Mouse (Mus musculus): ENCODE data around the gene B230118H07Rik.
A peak's percentile ranks its signal among the peaks of the same experiment; 100 is the strongest.

The B230118H07Rik gene

GRCm38 (mm10) chr2:101638979-101639839, 10.1 kb downstream of the B230118H07Rik start:
- no peak for DNase-seq (ENCODE audit: low spot score)

GRCm38 (mm10) chr2:101628297-101629236, 20.8 kb downstream of the B230118H07Rik start:
- DNase-seq (ENCODE audit: low spot score) = peak; percentile 90

- no peak for DNase-seq (ENCODE audit: low spot score)
Observed at GRCm38 (mm10) chr2:101627227-101627626, 22.1 kb downstream of the B230118H07Rik start.

- DNase-seq (ENCODE audit: low spot score) = no peak
Observed at GRCm38 (mm10) chr2:101624526-101624925, 24.8 kb downstream of the B230118H07Rik start, which contains the start of gene Rag2. Rag2 (plus strand) TSS chr2:101624718.

GRCm38 (mm10) chr2:101624011-101624410, 25.3 kb downstream of the B230118H07Rik start:
- DNase-seq (ENCODE audit: low spot score) = no peak

- DNase-seq (ENCODE audit: low spot score) = no peak
Observed at GRCm38 (mm10) chr2:101623042-101623441, 26.3 kb downstream of the B230118H07Rik start.

- no peak for DNase-seq (ENCODE audit: low spot score)
Observed at GRCm38 (mm10) chr2:101621611-101622010, 27.7 kb downstream of the B230118H07Rik start.

GRCm38 (mm10) chr2:101620899-101621298, 28.4 kb downstream of the B230118H07Rik start:
- no peak for DNase-seq (ENCODE audit: low spot score)

GRCm38 (mm10) chr2:101618373-101618772, 31.0 kb downstream of the B230118H07Rik start:
- DNase-seq (ENCODE audit: low spot score) = no peak

- DNase-seq (ENCODE audit: low spot score) = no peak
Observed at GRCm38 (mm10) chr2:101615464-101616305, 33.6 kb downstream of the B230118H07Rik start.

- DNase-seq (ENCODE audit: low spot score) = no peak
Observed at GRCm38 (mm10) chr2:101610861-101611260, 38.5 kb downstream of the B230118H07Rik start.

- DNase-seq (ENCODE audit: low spot score) = no peak
Observed at GRCm38 (mm10) chr2:101608232-101608894, 41.0 kb downstream of the B230118H07Rik start.

GRCm38 (mm10) chr2:101603099-101603498, 46.2 kb downstream of the B230118H07Rik start:
- DNase-seq (ENCODE audit: low spot score) = no peak

GRCm38 (mm10) chr2:101600703-101601102, 48.6 kb downstream of the B230118H07Rik start:
- no peak for DNase-seq (ENCODE audit: low spot score)

- DNase-seq (ENCODE audit: low spot score) = no peak
Observed at GRCm38 (mm10) chr2:101598190-101599181, 50.8 kb downstream of the B230118H07Rik start.

GRCm38 (mm10) chr2:101597186-101597585, 52.1 kb downstream of the B230118H07Rik start:
- DNase-seq (ENCODE audit: low spot score) = no peak

GRCm38 (mm10) chr2:101594681-101595080, 54.7 kb downstream of the B230118H07Rik start:
- DNase-seq (ENCODE audit: low spot score) = no peak

- DNase-seq (ENCODE audit: low spot score) = no peak
Observed at GRCm38 (mm10) chr2:101592886-101593285, 56.4 kb downstream of the B230118H07Rik start.

GRCm38 (mm10) chr2:101592023-101592841, 57.1 kb downstream of the B230118H07Rik start:
- no peak for DNase-seq (ENCODE audit: low spot score)

Measured in testis, postnatal 14 days (tissue).